Mouse (Mus musculus): ENCODE results near the gene BC025920. TPM values are rescaled to one million over a fixed set of nuclear protein-coding genes. Genes with fewer than 3 reads are reported as not detected.
"Not testable (repeated sequence)": the region's sequence is repeated elsewhere in the genome, so short reads cannot be mapped to it uniquely, and the experiment has no call there.

Gene BC025920
- polyA plus RNA-seq, 1 experiment from 2014 or later = 1.8 TPM

- H3K9me3 ChIP-seq; H3K4me3 ChIP-seq; H3K27me3 ChIP-seq (replicated peaks); H3K36me3 ChIP-seq (replicated peaks); H3K9ac ChIP-seq; H3K27ac ChIP-seq; ATAC-seq (replicated peaks): not testable (repeated sequence)
- H3K4me2 ChIP-seq = 0 out of 2 replicates have a peak overlapping the region, but pooled peaks have one; percentile 1
- H3K4me1 ChIP-seq = peaks cover 24% of the 10 kb centered on the region
- 40% methylated on average over 4 of the region's 4 CpGs for WGBS
Measured at GRCm38 (mm10) chr10:81640825-81641224, 34.8 kb downstream of the BC025920 start.

- H3K4me1 ChIP-seq = peaks cover 24% of the 10 kb centered on the region
- 0 out of 2 replicates have a peak, but pooled peaks cover 7% of the 10 kb centered on the region for H3K27me3 ChIP-seq (replicated peaks)
- H3K4me3 ChIP-seq = no peak overlapping the region
- peak overlapping the region; percentile 84 for H3K4me2 ChIP-seq
- H3K9me3 ChIP-seq = no peaks in the 10 kb centered on the region
- WGBS = 90% methylated on average over 2 of the region's 2 CpGs
- no peaks in the 10 kb centered on the region for H3K36me3 ChIP-seq (replicated peaks)
- H3K9ac ChIP-seq = peak overlapping the region; percentile 96; the same call in 1 of the 2 replicates
- H3K27ac ChIP-seq = no peak overlapping the region
- ATAC-seq (replicated peaks) = no peak
Measured at GRCm38 (mm10) chr10:81641566-81641965, 35.5 kb downstream of the BC025920 start.

GRCm38 (mm10) chr10:81641978-81642647, 36.0 kb downstream of the BC025920 start:
- H3K9ac ChIP-seq = peak overlapping the region; percentile 96
- H3K27ac ChIP-seq = peak overlapping the region; percentile 96; the same call in 1 of the 2 replicates
- ATAC-seq (replicated peaks) = no peak
- H3K4me1 ChIP-seq = peaks cover 24% of the 10 kb centered on the region
- H3K4me3 ChIP-seq = peak overlapping the region; percentile 72; the same call in 1 of the 2 replicates
- WGBS = 80% methylated on average over 8 of the region's 8 CpGs
- H3K4me2 ChIP-seq = peak overlapping the region; percentile 84
- no peaks in the 10 kb centered on the region for H3K9me3 ChIP-seq
- no peaks in the 10 kb centered on the region for H3K36me3 ChIP-seq (replicated peaks)
- 0 out of 2 replicates have a peak, but pooled peaks cover 6% of the 10 kb centered on the region for H3K27me3 ChIP-seq (replicated peaks)

- Histone ChIP-seq H3K36me3 (replicated peaks) (no peaks in the 10 kb centered on the region), H3K4me1 (peaks cover 24% of the 10 kb centered on the region), H3K27me3 (replicated peaks) (0 out of 2 replicates have a peak, but pooled peaks cover 6% of the 10 kb centered on the region), H3K4me3 (peak overlapping the region; percentile 72), H3K9me3 (no peaks in the 10 kb centered on the region), H3K27ac (peak overlapping the region; percentile 96), H3K4me2 (peak overlapping the region; percentile 84), H3K9ac (peak overlapping the region; percentile 96)
- 21% methylated on average over 24 of the region's 24 CpGs for WGBS
- peak; percentile 19; the same call in 1 of the 2 replicates for ATAC-seq (replicated peaks)
Measured at GRCm38 (mm10) chr10:81642648-81643448, 36.8 kb downstream of the BC025920 start.

- no peaks in the 10 kb centered on the region for H3K36me3 ChIP-seq (replicated peaks)
- peak overlapping the region; percentile 84 for H3K4me2 ChIP-seq
- ATAC-seq (replicated peaks) = peak; percentile 90
- peak overlapping the region; percentile 72 for H3K4me3 ChIP-seq
- peak overlapping the region; percentile 96 for H3K9ac ChIP-seq
- under 1% methylated on average over 75 of the region's 75 CpGs for WGBS
- no peaks in the 10 kb centered on the region for H3K9me3 ChIP-seq
- H3K4me1 ChIP-seq = peaks cover 24% of the 10 kb centered on the region
- peak overlapping the region; percentile 96 for H3K27ac ChIP-seq
- H3K27me3 ChIP-seq (replicated peaks) = 0 out of 2 replicates have a peak, but pooled peaks cover 6% of the 10 kb centered on the region
Measured at GRCm38 (mm10) chr10:81643449-81644055, 37.5 kb downstream of the BC025920 start.

GRCm38 (mm10) chr10:81644162-81644561, 38.1 kb downstream of the BC025920 start:
- 0 out of 2 replicates have a peak, but pooled peaks cover 6% of the 10 kb centered on the region for H3K27me3 ChIP-seq (replicated peaks)
- peak; percentile 35 for ATAC-seq (replicated peaks)
- 50% methylated on average over 2 of the region's 2 CpGs for WGBS

GRCm38 (mm10) chr10:81644716-81645115, 38.6 kb downstream of the BC025920 start:
- no peak overlapping the region; the same call in 1 of the 2 replicates for H3K4me2 ChIP-seq
- no peaks in the 10 kb centered on the region for H3K36me3 ChIP-seq (replicated peaks)
- no peak overlapping the region for H3K4me3 ChIP-seq
- ATAC-seq (replicated peaks) = no peak
- no peak overlapping the region for H3K27ac ChIP-seq
- no peaks in the 10 kb centered on the region for H3K9me3 ChIP-seq
- 0 out of 2 replicates have a peak, but pooled peaks cover 6% of the 10 kb centered on the region for H3K27me3 ChIP-seq (replicated peaks)
- peaks cover 24% of the 10 kb centered on the region for H3K4me1 ChIP-seq
- WGBS = 94% methylated on average over 18 of the region's 18 CpGs
- no peak overlapping the region for H3K9ac ChIP-seq

More at GRCm38 (mm10) chr10:81644162-81644561, 38.1 kb downstream of the BC025920 start:
- Histone ChIP-seq H3K36me3 (replicated peaks) (no peaks in the 10 kb centered on the region), H3K4me3 (peak overlapping the region; percentile 72), H3K4me2 (peak overlapping the region; percentile 84), H3K27ac (peak overlapping the region; percentile 96), H3K4me1 (peaks cover 24% of the 10 kb centered on the region), H3K9ac (peak overlapping the region; percentile 96), H3K9me3 (no peaks in the 10 kb centered on the region)

- no peak overlapping the region for H3K4me2 ChIP-seq
- WGBS = 89% methylated on average over 4 of the region's 4 CpGs
- ATAC-seq (replicated peaks) = no peak
- H3K9me3 ChIP-seq = no peaks in the 10 kb centered on the region
- H3K4me3 ChIP-seq = no peak overlapping the region
- H3K9ac ChIP-seq = no peak overlapping the region
- H3K36me3 ChIP-seq (replicated peaks) = no peaks in the 10 kb centered on the region
- 0 out of 2 replicates have a peak, but pooled peaks cover 6% of the 10 kb centered on the region for H3K27me3 ChIP-seq (replicated peaks)
- H3K4me1 ChIP-seq = peaks cover 30% of the 10 kb centered on the region
- no peak overlapping the region for H3K27ac ChIP-seq
Measured at GRCm38 (mm10) chr10:81645391-81645790, 39.3 kb downstream of the BC025920 start.

GRCm38 (mm10) chr10:81646015-81646555, 40.0 kb downstream of the BC025920 start:
- Histone ChIP-seq H3K4me2 (no peak overlapping the region), H3K27ac (no peak overlapping the region), H3K9ac (no peak overlapping the region), H3K36me3 (replicated peaks) (no peaks in the 10 kb centered on the region), H3K4me3 (no peak overlapping the region), H3K9me3 (no peaks in the 10 kb centered on the region), H3K4me1 (peaks cover 28% of the 10 kb centered on the region), H3K27me3 (replicated peaks) (0 out of 2 replicates have a peak, but pooled peaks cover 6% of the 10 kb centered on the region)
- ATAC-seq (replicated peaks) = no peak
- 78% methylated on average over 7 of the region's 7 CpGs for WGBS

GRCm38 (mm10) chr10:81648803-81649775, 43.0 kb downstream of the BC025920 start, which contains the start of gene Gm10778:
Gene Gm10778, plus strand, starts transcription at chr10:81649059.
- H3K27ac ChIP-seq = peak within 1 kb of the TSS; percentile 88
- H3K4me1 ChIP-seq; H3K9me3 ChIP-seq; H3K36me3 ChIP-seq (replicated peaks); H3K27me3 ChIP-seq (replicated peaks): not testable (repeated sequence)
- peak within 1 kb of the TSS; percentile 52 for H3K4me2 ChIP-seq
- 3% methylated on average over 31 of the region's 52 CpGs for WGBS
- H3K4me3 ChIP-seq = peak within 1 kb of the TSS; percentile 53
- peak; percentile 95 for ATAC-seq (replicated peaks)
- peak within 1 kb of the TSS; percentile 58; the same call in 1 of the 2 replicates for H3K9ac ChIP-seq

- Histone ChIP-seq H3K4me2 (no peak overlapping the region), H3K36me3 (replicated peaks) (peaks cover 29% of the 10 kb centered on the region), H3K9ac (no peak overlapping the region), H3K27me3 (replicated peaks) (no peaks in the 10 kb centered on the region), H3K4me3 (no peak overlapping the region), H3K27ac (no peak overlapping the region), H3K4me1 (peaks cover 3% of the 10 kb centered on the region), H3K9me3 (peaks cover 46% of the 10 kb centered on the region)
- ATAC-seq (replicated peaks) = no peak
- 94% methylated on average over 10 of the region's 10 CpGs for WGBS
Measured at GRCm38 (mm10) chr10:81655178-81655577, 49.1 kb downstream of the BC025920 start.
